Mouse (Mus musculus): ENCODE results near the gene Scd2.

GRCm38 (mm10) chr19:44287415-44288110 lies 5.9 kb upstream of the Scd2 start:
- no peak for TF ChIP-seq POLR2A (IDR thresholded peaks at IDR 0.05; ENCODE audit: low read depth, low read length)
- TF ChIP-seq CTCF (IDR thresholded peaks at IDR 0.05; ENCODE audit: extremely low read depth, insufficient read length, insufficient replicate concordance, low read depth, low read length), result no peak

All from small intestine, adult 2 months (tissue).